Mouse (Mus musculus) heart, adult 2 months (tissue): ENCODE measurements at regions not wholly inside any gene's neighbourhood (a gene's known extent, or its start where the extent isn't known, plus 50 kb on each side); places are given as distances from the start of the nearest gene placed in this dataset.
A peak's percentile ranks its signal among the peaks of the same experiment; 100 is the strongest.

Source experiments
- CTCF ChIP-seq: fragments of 200-600 bp; IDR thresholded peaks from 2 replicates; pipeline ENCODE4 v1.8.1; 2022; ENCODE audit warnings: antibody characterized with exemption, mild to moderate bottlenecking, moderate library complexity
- POLR2A ChIP-seq: fragments of 200-500 bp; IDR thresholded peaks from 2 replicates; pipeline ENCODE4 v1.6.1; 2011; ENCODE audit warnings: mild to moderate bottlenecking, low read depth, low read length, control low read depth; ENCODE audit not compliant: insufficient read depth

GRCm38 (mm10) chr12:47219340-47219739 is 400.6 kb upstream of the Nova1 start:
- TF ChIP-seq CTCF (peak; percentile 37), POLR2A (no peak)
